Mouse (Mus musculus): ENCODE measurements around the gene Isl1. TPM values are rescaled to one million over a fixed set of nuclear protein-coding genes. Genes with fewer than 3 reads are reported as not detected.

The Isl1 gene
- polyA plus RNA-seq, 1 experiment from 2014 or later, result 4.6 TPM

DNA sequence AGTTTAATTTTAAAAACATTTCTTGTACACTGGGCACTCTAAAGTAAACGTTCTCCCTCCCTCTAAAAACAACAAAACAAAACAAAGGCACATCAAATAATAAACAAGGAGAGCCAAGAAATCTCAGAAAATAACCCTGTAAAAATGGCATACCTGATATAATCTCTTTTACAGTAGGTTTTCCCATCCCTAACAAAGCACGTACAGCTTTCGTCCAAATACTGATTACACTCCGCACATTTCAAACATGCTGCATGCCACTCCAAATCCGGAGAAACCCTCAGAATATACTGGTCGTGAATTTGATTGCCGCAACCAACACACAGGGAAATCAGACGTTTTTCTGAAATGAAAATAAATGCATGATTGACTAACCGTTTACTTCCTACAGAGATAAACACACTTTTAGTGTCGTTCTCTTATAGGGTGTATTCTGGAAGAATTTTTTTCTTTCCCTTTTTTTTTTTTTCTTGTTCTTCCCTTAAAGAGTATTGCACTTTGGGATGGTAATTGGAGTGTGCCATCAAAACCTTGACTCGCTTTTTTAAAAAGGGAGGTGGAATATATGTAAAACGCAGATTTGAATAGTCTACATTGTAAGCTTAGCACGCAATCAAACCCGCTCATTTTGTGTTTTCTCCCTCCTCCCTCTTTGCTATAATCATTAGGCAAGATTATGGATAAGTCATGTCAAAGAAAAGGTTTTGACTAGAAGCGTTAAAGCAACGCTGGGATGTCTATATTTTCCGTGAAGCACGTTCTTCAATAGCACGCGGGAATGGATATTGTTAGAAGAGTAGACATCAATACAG is 1.2 kb downstream of the Isl1 start:
- peak overlapping the region; percentile 47 for H3K9ac ChIP-seq (ENCODE audit: low read length)
- 0 out of 2 replicates have a peak, but pooled peaks cover 2% of the 10 kb centered on the region for H3K4me1 ChIP-seq (replicated peaks; ENCODE audit: control insufficient read depth, insufficient read depth, low read length)
- peak overlapping the region; percentile 51 for H3K4me3 ChIP-seq (ENCODE audit: low read depth, low read length)
- DNase-seq (ENCODE audit: low spot score) (no peak), ATAC-seq (replicated peaks; ENCODE audit: low FRiP score, low TSS enrichment, low read depth) (no peak)
- peak overlapping the region; percentile 82; the same call in 1 of the 2 replicates for H3K4me2 ChIP-seq (ENCODE audit: low read length)
- no peaks in the 10 kb centered on the region for H3K36me3 ChIP-seq (ENCODE audit: control insufficient read depth, insufficient read depth, low read length)
- 2% methylated on average over 20 of the region's 20 CpGs for WGBS
- H3K9me3 ChIP-seq (ENCODE audit: control insufficient read depth, low read length), result no peaks in the 10 kb centered on the region
- no peak overlapping the region for H3K27ac ChIP-seq (ENCODE audit: low read depth)
- H3K27me3 ChIP-seq (replicated peaks; ENCODE audit: control insufficient read depth, insufficient read depth, low read length), result peaks cover 94% of the 10 kb centered on the region

DNA sequence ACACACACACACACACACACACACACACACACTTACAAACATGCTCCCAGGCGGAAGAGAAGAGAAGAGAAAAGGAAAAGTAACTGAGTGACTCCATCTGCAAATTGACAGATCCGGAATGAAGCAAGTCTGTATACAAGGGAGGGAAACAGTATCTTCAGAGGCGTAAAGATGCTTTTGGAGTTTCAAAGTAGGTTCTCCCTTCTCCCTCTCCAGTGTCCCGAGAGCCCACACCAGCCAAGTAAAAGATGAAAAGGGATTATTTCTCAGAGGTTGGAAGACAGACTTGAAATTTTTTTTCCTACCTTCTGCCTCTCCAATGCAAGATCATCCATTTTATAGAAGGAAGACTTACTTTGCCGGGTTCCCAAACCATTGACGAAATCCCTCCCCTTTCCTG is 2.9 kb downstream of the Isl1 start:
- Histone ChIP-seq H3K27ac (ENCODE audit: low read depth) (no peak overlapping the region), H3K4me1 (replicated peaks; ENCODE audit: control insufficient read depth, insufficient read depth, low read length) (0 out of 2 replicates have a peak, but pooled peaks cover 2% of the 10 kb centered on the region), H3K27me3 (replicated peaks; ENCODE audit: control insufficient read depth, insufficient read depth, low read length) (peaks cover 95% of the 10 kb centered on the region), H3K9me3 (ENCODE audit: control insufficient read depth, low read length) (no peaks in the 10 kb centered on the region), H3K4me3 (ENCODE audit: low read depth, low read length) (peak overlapping the region; percentile 15), H3K36me3 (ENCODE audit: control insufficient read depth, insufficient read depth, low read length) (no peaks in the 10 kb centered on the region), H3K9ac (ENCODE audit: low read length) (no peak overlapping the region), H3K4me2 (ENCODE audit: low read length) (peak overlapping the region; percentile 28)
- DNase-seq (ENCODE audit: low spot score), result no peak
- ATAC-seq (replicated peaks; ENCODE audit: low FRiP score, low TSS enrichment, low read depth), result no peak
- WGBS, result 29% methylated on average over 6 of the region's 6 CpGs

DNA sequence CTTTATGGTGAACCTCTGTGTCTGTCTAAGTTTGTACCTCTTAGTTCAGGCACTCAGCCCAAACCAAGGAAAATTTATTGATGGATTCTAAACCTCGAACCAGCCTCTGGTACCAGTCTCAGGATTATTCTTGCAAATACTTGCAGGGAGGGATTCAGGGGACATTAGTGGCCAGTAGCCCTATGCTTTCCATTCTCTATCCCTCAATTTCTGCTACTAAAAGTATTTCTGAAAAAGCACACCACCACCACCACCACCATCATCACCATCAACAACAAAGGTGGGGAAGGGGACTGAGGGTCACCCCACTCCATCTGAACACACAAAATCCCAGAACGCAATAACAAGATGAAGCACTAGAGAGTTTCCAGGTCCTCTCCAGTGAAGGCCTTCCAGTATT is 3.8 kb downstream of the Isl1 start:
- Histone ChIP-seq H3K4me1 (replicated peaks; ENCODE audit: control insufficient read depth, insufficient read depth, low read length) (0 out of 2 replicates have a peak, but pooled peaks cover 2% of the 10 kb centered on the region), H3K36me3 (ENCODE audit: control insufficient read depth, insufficient read depth, low read length) (no peaks in the 10 kb centered on the region), H3K9me3 (ENCODE audit: control insufficient read depth, low read length) (no peaks in the 10 kb centered on the region), H3K27me3 (replicated peaks; ENCODE audit: control insufficient read depth, insufficient read depth, low read length) (peaks cover 95% of the 10 kb centered on the region), H3K9ac (ENCODE audit: low read length) (no peak overlapping the region), H3K4me3 (ENCODE audit: low read depth, low read length) (0 out of 2 replicates have a peak overlapping the region, but pooled peaks have one; percentile 15), H3K4me2 (ENCODE audit: low read length) (peak overlapping the region; percentile 28; the same call in 1 of the 2 replicates), H3K27ac (ENCODE audit: low read depth) (no peak overlapping the region)
- DNase-seq (ENCODE audit: low spot score) (no peak), ATAC-seq (replicated peaks; ENCODE audit: low FRiP score, low TSS enrichment, low read depth) (no peak)
- 40% methylated on average over 2 of the region's 2 CpGs for WGBS

DNA sequence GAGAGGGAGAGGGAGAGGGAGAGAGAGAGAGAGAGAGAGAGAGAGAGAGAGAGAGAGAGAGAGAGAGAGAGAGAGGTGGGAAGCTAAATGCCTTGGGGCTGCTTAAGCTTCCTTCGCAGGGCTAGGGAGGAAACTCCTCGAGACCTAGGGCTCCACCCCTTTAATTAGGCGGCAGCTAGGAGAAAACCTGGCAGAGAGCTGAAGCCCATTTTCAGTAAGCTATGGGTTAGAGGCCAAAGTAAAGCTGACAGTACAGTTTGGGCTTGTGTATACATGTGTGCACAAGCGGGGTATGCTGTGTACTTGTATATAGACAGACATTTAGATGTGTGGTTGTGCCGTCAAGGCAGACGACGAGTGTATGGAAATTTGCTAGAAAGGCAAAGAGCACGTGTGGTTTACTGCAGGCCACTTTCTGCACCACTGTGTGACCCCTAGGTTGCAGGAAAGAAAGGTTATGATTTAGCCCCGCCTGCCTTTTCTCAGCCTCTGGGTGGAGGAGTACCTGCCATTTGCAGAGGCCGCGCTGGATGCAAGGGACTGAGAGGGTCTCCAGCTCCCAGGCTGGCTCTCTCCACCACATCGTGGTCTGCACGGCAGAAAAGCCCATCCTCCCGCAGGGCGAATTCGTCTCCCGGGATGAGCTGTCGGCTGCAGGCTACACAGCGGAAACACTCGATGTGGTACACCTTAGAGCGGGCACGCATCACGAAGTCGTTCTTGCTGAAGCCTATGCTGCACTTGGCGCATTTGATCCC is 4.6 kb downstream of the Isl1 start:
- no peak for ATAC-seq (replicated peaks; ENCODE audit: low FRiP score, low TSS enrichment, low read depth)
- H3K4me2 ChIP-seq (ENCODE audit: low read length), result peak overlapping the region; percentile 28
- WGBS, result 9% methylated on average over 25 of the region's 25 CpGs
- H3K9ac ChIP-seq (ENCODE audit: low read length), result no peak overlapping the region
- H3K9me3 ChIP-seq (ENCODE audit: control insufficient read depth, low read length), result no peaks in the 10 kb centered on the region
- no peak overlapping the region for H3K4me3 ChIP-seq (ENCODE audit: low read depth, low read length)
- no peak overlapping the region for H3K27ac ChIP-seq (ENCODE audit: low read depth)
- peak; percentile 73 for DNase-seq (ENCODE audit: low spot score)
- H3K36me3 ChIP-seq (ENCODE audit: control insufficient read depth, insufficient read depth, low read length), result no peaks in the 10 kb centered on the region
- peaks cover 95% of the 10 kb centered on the region for H3K27me3 ChIP-seq (replicated peaks; ENCODE audit: control insufficient read depth, insufficient read depth, low read length)
- H3K4me1 ChIP-seq (replicated peaks; ENCODE audit: control insufficient read depth, insufficient read depth, low read length), result 0 out of 2 replicates have a peak, but pooled peaks cover under 1% of the 10 kb centered on the region

DNA sequence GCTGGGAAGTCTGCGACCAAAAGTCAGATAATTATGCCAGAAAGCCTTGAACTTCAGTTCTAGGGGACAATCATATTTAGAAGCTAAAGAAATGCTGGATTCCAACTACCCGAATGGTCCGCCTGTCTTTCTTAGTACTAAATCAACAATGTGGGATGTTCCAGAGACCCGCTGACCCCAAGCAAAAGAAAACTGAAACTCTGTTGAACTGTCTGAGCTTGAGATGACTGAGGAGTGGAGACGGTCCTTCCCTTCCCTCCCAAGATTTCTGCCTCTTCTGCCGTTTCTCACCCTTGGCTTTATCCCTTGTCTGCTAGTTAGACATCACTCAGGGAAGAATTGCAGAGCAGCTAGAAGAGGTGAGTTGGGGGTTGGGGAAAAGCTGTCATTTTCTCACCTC is 5.7 kb downstream of the Isl1 start:
- no peak overlapping the region for H3K4me3 ChIP-seq (ENCODE audit: low read depth, low read length)
- ATAC-seq (replicated peaks; ENCODE audit: low FRiP score, low TSS enrichment, low read depth) (no peak), DNase-seq (ENCODE audit: low spot score) (no peak)
- H3K27me3 ChIP-seq (replicated peaks; ENCODE audit: control insufficient read depth, insufficient read depth, low read length), result peaks cover 97% of the 10 kb centered on the region
- no peak overlapping the region for H3K9ac ChIP-seq (ENCODE audit: low read length)
- no peaks in the 10 kb centered on the region for H3K36me3 ChIP-seq (ENCODE audit: control insufficient read depth, insufficient read depth, low read length)
- H3K27ac ChIP-seq (ENCODE audit: low read depth), result no peak overlapping the region
- 17% methylated on average over 6 of the region's 6 CpGs for WGBS
- H3K4me1 ChIP-seq (replicated peaks; ENCODE audit: control insufficient read depth, insufficient read depth, low read length), result no peaks in the 10 kb centered on the region
- no peak overlapping the region for H3K4me2 ChIP-seq (ENCODE audit: low read length)
- no peaks in the 10 kb centered on the region for H3K9me3 ChIP-seq (ENCODE audit: control insufficient read depth, low read length)

DNA sequence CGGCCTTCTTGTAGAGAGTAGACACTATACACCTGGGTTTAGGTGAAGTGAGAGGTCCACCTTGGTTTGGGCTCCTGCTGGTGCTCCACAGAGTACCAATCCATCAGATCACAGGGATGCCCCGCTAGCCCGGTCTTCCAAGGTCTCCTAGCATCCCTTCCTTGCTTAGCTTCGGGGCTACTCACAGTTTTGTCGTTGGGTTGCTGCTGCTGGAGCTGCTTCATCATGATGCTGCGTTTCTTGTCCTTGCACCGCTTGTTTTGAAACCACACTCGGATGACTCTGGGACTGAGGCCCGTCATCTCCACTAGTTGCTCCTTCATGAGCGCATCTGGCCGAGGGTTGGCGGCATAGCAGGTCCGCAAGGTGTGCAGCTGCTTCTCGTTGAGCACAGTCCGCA is 6.6 kb downstream of the Isl1 start:
- Histone ChIP-seq H3K27ac (ENCODE audit: low read depth) (no peak overlapping the region), H3K4me3 (ENCODE audit: low read depth, low read length) (peak overlapping the region; percentile 0; the same call in 1 of the 2 replicates), H3K9ac (ENCODE audit: low read length) (no peak overlapping the region), H3K4me1 (replicated peaks; ENCODE audit: control insufficient read depth, insufficient read depth, low read length) (no peaks in the 10 kb centered on the region), H3K27me3 (replicated peaks; ENCODE audit: control insufficient read depth, insufficient read depth, low read length) (peaks cover 95% of the 10 kb centered on the region), H3K9me3 (ENCODE audit: control insufficient read depth, low read length) (no peaks in the 10 kb centered on the region), H3K36me3 (ENCODE audit: control insufficient read depth, insufficient read depth, low read length) (no peaks in the 10 kb centered on the region), H3K4me2 (ENCODE audit: low read length) (peak overlapping the region; percentile 6; the same call in 1 of the 2 replicates)
- WGBS, result 33% methylated on average over 15 of the region's 15 CpGs
- no peak for DNase-seq (ENCODE audit: low spot score)
- no peak for ATAC-seq (replicated peaks; ENCODE audit: low FRiP score, low TSS enrichment, low read depth)

DNA sequence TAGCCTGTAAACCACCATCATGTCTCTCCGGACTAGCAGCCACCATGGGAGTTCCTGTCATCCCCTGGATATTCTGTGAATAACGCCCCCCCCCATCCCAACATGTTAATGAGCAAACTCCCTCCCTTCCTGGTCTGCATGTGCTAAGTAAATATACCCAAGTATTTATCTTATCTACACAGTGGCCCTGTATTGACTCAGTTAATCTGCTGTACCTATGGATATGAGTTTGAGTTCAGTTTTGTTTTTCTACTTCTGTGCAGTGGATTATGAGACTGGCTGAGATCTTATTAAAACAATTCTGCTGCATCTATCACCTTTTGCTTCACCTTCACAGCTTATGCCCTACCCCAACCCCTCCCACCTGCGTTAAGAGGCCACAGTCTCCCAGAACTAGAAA is 7.8 kb downstream of the Isl1 start:
- Histone ChIP-seq H3K4me1 (replicated peaks; ENCODE audit: control insufficient read depth, insufficient read depth, low read length) (no peaks in the 10 kb centered on the region), H3K4me2 (ENCODE audit: low read length) (no peak overlapping the region), H3K27ac (ENCODE audit: low read depth) (no peak overlapping the region), H3K4me3 (ENCODE audit: low read depth, low read length) (no peak overlapping the region), H3K9ac (ENCODE audit: low read length) (no peak overlapping the region), H3K27me3 (replicated peaks; ENCODE audit: control insufficient read depth, insufficient read depth, low read length) (peaks cover 97% of the 10 kb centered on the region), H3K36me3 (ENCODE audit: control insufficient read depth, insufficient read depth, low read length) (no peaks in the 10 kb centered on the region), H3K9me3 (ENCODE audit: control insufficient read depth, low read length) (no peaks in the 10 kb centered on the region)
- WGBS, result 41% methylated on average over 3 of the region's 3 CpGs
- no peak for ATAC-seq (replicated peaks; ENCODE audit: low FRiP score, low TSS enrichment, low read depth)
- DNase-seq (ENCODE audit: low spot score), result no peak

DNA sequence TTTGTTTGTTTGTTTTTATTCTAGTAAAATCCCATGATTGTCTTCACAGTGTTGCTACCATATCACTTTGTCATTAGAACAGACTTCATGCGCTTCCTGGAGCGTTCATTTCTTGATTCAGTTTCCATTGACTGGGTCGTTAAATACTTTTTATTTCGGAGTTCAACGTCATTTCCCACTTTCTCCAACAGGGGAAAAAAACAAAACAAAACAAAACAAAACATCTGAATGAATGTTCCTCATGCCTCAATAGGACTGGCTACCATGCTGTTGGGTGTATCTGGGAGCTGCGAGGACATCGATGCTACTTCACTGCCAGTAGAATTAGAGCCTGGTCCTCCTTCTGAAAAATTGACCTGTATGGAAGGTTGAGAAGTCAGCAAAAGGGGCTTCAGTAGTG is 10.2 kb downstream of the Isl1 start:
- H3K4me2 ChIP-seq (ENCODE audit: low read length), result no peak overlapping the region
- no peak for DNase-seq (ENCODE audit: low spot score)
- H3K27ac ChIP-seq (ENCODE audit: low read depth), result no peak overlapping the region
- H3K9me3 ChIP-seq (ENCODE audit: control insufficient read depth, low read length), result no peaks in the 10 kb centered on the region
- ATAC-seq (replicated peaks; ENCODE audit: low FRiP score, low TSS enrichment, low read depth), result no peak
- WGBS, result 46% methylated on average over 7 of the region's 7 CpGs
- peaks cover 99% of the 10 kb centered on the region for H3K27me3 ChIP-seq (replicated peaks; ENCODE audit: control insufficient read depth, insufficient read depth, low read length)
- no peak overlapping the region for H3K4me3 ChIP-seq (ENCODE audit: low read depth, low read length)
- H3K9ac ChIP-seq (ENCODE audit: low read length), result no peak overlapping the region
- H3K36me3 ChIP-seq (ENCODE audit: control insufficient read depth, insufficient read depth, low read length), result no peaks in the 10 kb centered on the region
- no peaks in the 10 kb centered on the region for H3K4me1 ChIP-seq (replicated peaks; ENCODE audit: control insufficient read depth, insufficient read depth, low read length)

Data from intestine, embryonic 14.5 days (tissue).